Mouse (Mus musculus): ENCODE measurements around the gene Ly6g6d.
A peak's percentile ranks its signal among the peaks of the same experiment; 100 is the strongest.

GRCm38 (mm10) chr17:35050126-35050750, 27.6 kb downstream of the Ly6g6d start:
- TF ChIP-seq CTCF (IDR thresholded peaks at IDR 0.05; ENCODE audit: extremely low read depth, insufficient read depth, insufficient read length, insufficient replicate concordance) (no peak), POLR2A (IDR thresholded peaks at IDR 0.05; ENCODE audit: low read depth, low read length) (peak; percentile 70)

All from spleen, adult 2 months (tissue).